Mouse (Mus musculus) thymus, adult 2 months (tissue): ENCODE results near the gene Zfp3. TPM values are rescaled to one million over a fixed set of nuclear protein-coding genes. Genes with fewer than 3 reads are reported as not detected.

ENCODE experiments used
- DNase-seq: peaks from one replicate; pipeline ENCODE4 v3.0.0; 2021
- H3K27ac ChIP-seq: fragments of 200-500 bp; 2 replicates; pipeline ENCODE4 v1.5.1; 2012; ENCODE audit warnings: low read length, control low read depth; ENCODE audit not compliant: control insufficient read depth, insufficient read depth
- H3K27me3 ChIP-seq: fragments of 200-500 bp; 2 replicates; pipeline ENCODE4 v1.6.1; 2012; ENCODE audit warnings: mild to moderate bottlenecking, low read length, moderate library complexity, mixed read lengths; ENCODE audit not compliant: control insufficient read depth, insufficient read depth
- H3K36me3 ChIP-seq: fragments of 200-500 bp; 2 replicates; pipeline ENCODE4 v1.6.1; 2012; ENCODE audit warnings: mild to moderate bottlenecking, low read length, moderate library complexity; ENCODE audit not compliant: control insufficient read depth, insufficient read depth
- H3K4me1 ChIP-seq: fragments of 200-500 bp; replicated peaks from 2 replicates; pipeline ENCODE4 v1.6.1; 2012; ENCODE audit warnings: low read length; ENCODE audit not compliant: control insufficient read depth, insufficient read depth
- H3K4me3 ChIP-seq: fragments of 200-500 bp; 2 replicates; pipeline ENCODE4 v1.5.1; 2012; ENCODE audit warnings: mild to moderate bottlenecking, low read length, control low read depth, moderate library complexity; ENCODE audit not compliant: control insufficient read depth, insufficient read depth
- CTCF ChIP-seq: fragments of 200-500 bp; IDR thresholded peaks from 2 replicates; pipeline ENCODE4 v1.5.1; 2012; ENCODE audit warnings: mild to moderate bottlenecking, control low read depth, low read length, moderate library complexity, borderline replicate concordance; ENCODE audit not compliant: control insufficient read depth, poor library complexity, insufficient read depth; ENCODE audit errors: extremely low read depth
- POLR2A ChIP-seq: fragments of 200-500 bp; IDR thresholded peaks from 2 replicates; pipeline ENCODE4 v1.6.1; 2012; ENCODE audit warnings: mild to moderate bottlenecking, low read length, control low read depth, moderate library complexity; ENCODE audit not compliant: control insufficient read depth, poor library complexity, insufficient read depth; ENCODE audit errors: extremely low read depth
- WGBS: fragments of 180-500 bp; shearing (Covaris S2); methylation state at CpG from one replicate; pipeline ENCODE4 v1.1.7; 2018; 5-methylcytosine and 5-hydroxymethylcytosine counted together
- polyA plus RNA-seq: library from polyadenylated mRNA; depleted of rRNA; stranded (reverse); fragments of >200 nt; gene quantifications from 2 replicates; pipeline ENCODE4 v1.2.3, GENCODE M21; 2012; rRNA removed

Gene Zfp3
- polyA plus RNA-seq, 1 experiment = 3.9 TPM

- Histone ChIP-seq H3K4me3 (no peak overlapping the region), H3K36me3 (no peaks in the 10 kb centered on the region), H3K4me1 (no peaks in the 10 kb centered on the region), H3K27ac (no peak overlapping the region), H3K27me3 (no peaks in the 10 kb centered on the region)
- 82% methylated on average over 17 of the region's 17 CpGs for WGBS
- DNase-seq = no peak
- TF ChIP-seq CTCF (no peak), POLR2A (no peak)
Observed at GRCm38 (mm10) chr11:70821728-70822591, 58.0 kb downstream of the Zfp3 start.

Other genes with a start within 250 kb of the Zfp3 start
- 5.3 and 7.2 TPM in 2 replicates for gene Vmo1, start 249.6 kb upstream of the Zfp3 start, polyA plus RNA-seq
- gene Gltpd2, start 245.0 kb upstream of the Zfp3 start, polyA plus RNA-seq = 0.22 and 0.50 TPM in 2 replicates
- gene Psmb6, start 238.8 kb upstream of the Zfp3 start, polyA plus RNA-seq = 387 and 460 TPM in 2 replicates
- gene Gm40193, start 231.3 kb upstream of the Zfp3 start, polyA plus RNA-seq = not detected in 2 replicates
- 12.8 and 16.1 TPM in 2 replicates for gene Pld2, start 224.1 kb upstream of the Zfp3 start, polyA plus RNA-seq
- gene Mink1, start 201.3 kb upstream of the Zfp3 start, polyA plus RNA-seq = 151 and 172 TPM in 2 replicates
- gene 4930544D05Rik, start 148.4 kb upstream of the Zfp3 start, polyA plus RNA-seq = 0.15 TPM in 1 of 2 replicates, not detected in the other
- gene Chrne, start 145.0 kb upstream of the Zfp3 start, polyA plus RNA-seq = 0.53 and 1.1 TPM in 2 replicates
- 0.04 TPM in 2 replicates for gene Gp1ba, start 125.1 kb upstream of the Zfp3 start, polyA plus RNA-seq
- 285 and 346 TPM in 2 replicates for gene Rnf167, start 117.0 kb upstream of the Zfp3 start, polyA plus RNA-seq
- 132 and 162 TPM in 2 replicates for gene Slc25a11, start 116.7 kb upstream of the Zfp3 start, polyA plus RNA-seq
- gene Pfn1, start 109.6 kb upstream of the Zfp3 start, polyA plus RNA-seq = 3,213 and 4,498 TPM in 2 replicates
- gene Eno3, start 107.0 kb upstream of the Zfp3 start, polyA plus RNA-seq = 25.3 and 75.8 TPM in 2 replicates
- gene Spag7, start 94.8 kb upstream of the Zfp3 start, polyA plus RNA-seq = 27.5 and 32.2 TPM in 2 replicates
- 38.4 and 42.7 TPM in 2 replicates for gene Camta2, start 76.1 kb upstream of the Zfp3 start, polyA plus RNA-seq
- 1.1 and 1.9 TPM in 2 replicates for gene Inca1, start 64.1 kb upstream of the Zfp3 start, polyA plus RNA-seq
- gene Kif1c, start 63.7 kb upstream of the Zfp3 start, polyA plus RNA-seq = 25.5 and 32.1 TPM in 2 replicates
- gene Scimp, start 48.4 kb downstream of the Zfp3 start, polyA plus RNA-seq = 2.4 and 3.1 TPM in 2 replicates
- gene Rabep1, start 80.6 kb downstream of the Zfp3 start, polyA plus RNA-seq = 3.5 and 3.7 TPM in 2 replicates
- 49.4 and 50.2 TPM in 2 replicates for gene Nup88, start 205.8 kb downstream of the Zfp3 start, polyA plus RNA-seq
- 45.5 and 63.5 TPM in 2 replicates for gene Rpain, start 206.0 kb downstream of the Zfp3 start, polyA plus RNA-seq
- 132 and 253 TPM in 2 replicates for gene C1qbp, start 218.8 kb downstream of the Zfp3 start, polyA plus RNA-seq
- gene Dhx33, start 240.2 kb downstream of the Zfp3 start, polyA plus RNA-seq = 26.4 and 28.4 TPM in 2 replicates